Mouse (Mus musculus) ES-Bruce4 (cell line): Measurements from ENCODE around the gene Olfr509.

ENCODE experiments used
- CTCF ChIP-seq: IDR thresholded peaks from one replicate; pipeline ENCODE4 v1.8.1; 2011; ENCODE audit warnings: low read depth, low read length
- EP300 ChIP-seq: IDR thresholded peaks from 2 replicates; pipeline ENCODE4 v1.6.1; 2011; ENCODE audit warnings: low read depth, low read length; ENCODE audit not compliant: insufficient read depth
- POLR2A ChIP-seq: IDR thresholded peaks from one replicate; pipeline ENCODE4 v1.8.1; 2011; ENCODE audit warnings: low read length; ENCODE audit not compliant: insufficient read depth

GRCm38 (mm10) chr7:108629694-108630093 is 22.0 kb downstream of the Olfr509 start, which contains the start of gene Olfr508:
- TF ChIP-seq CTCF (no peak), POLR2A (no peak), EP300 (no peak)
